Mouse (Mus musculus) CH12.LX (cell line): Measurements from ENCODE around the gene Malrd1. TPM values are rescaled to one million over a fixed set of nuclear protein-coding genes. Genes with fewer than 3 reads are reported as not detected.
"Not testable (repeated sequence)": the region's sequence is repeated elsewhere in the genome, so short reads cannot be mapped to it uniquely, and the experiment has no call there.

Experiments used
- DNase-seq: peaks from one replicate; pipeline ENCODE4 v3.0.0-alpha.2; 2013; ENCODE audit errors: extremely low read depth
- H3K27ac ChIP-seq: 2 replicates; pipeline ENCODE4 v1.5.1; 2012; ENCODE audit warnings: low read depth, mild to moderate bottlenecking, control low read depth, moderate library complexity; ENCODE audit not compliant: insufficient read depth
- H3K27me3 ChIP-seq: replicated peaks from 2 replicates; pipeline ENCODE3; 2012; ENCODE audit warnings: inconsistent platforms
- H3K36me3 ChIP-seq, 2 experiments: replicated peaks in 1 of 2; 2 replicates each; pipeline versions ENCODE3 to v1.6.1; 2012; ENCODE audit warnings: inconsistent platforms in 1 of 2, low read length in 1 of 2, mild to moderate bottlenecking in 1 of 2, mixed read lengths in 1 of 2, moderate library complexity in 1 of 2; ENCODE audit not compliant: control insufficient read depth in 1 of 2, insufficient read depth in 1 of 2
- H3K4me1 ChIP-seq, 2 experiments: 2 replicates each; pipeline ENCODE4 v1.6.1; 2012; ENCODE audit warnings: inconsistent platforms in 1 of 2, moderate library complexity in 1 of 2; ENCODE audit not compliant: insufficient read depth in 2 of 2, control insufficient read depth in 1 of 2
- H3K4me2 ChIP-seq: 2 replicates; pipeline ENCODE4 v1.6.1; 2012; ENCODE audit warnings: low read depth, mild to moderate bottlenecking, control low read depth; ENCODE audit not compliant: poor library complexity, insufficient read depth, severe bottlenecking
- H3K4me3 ChIP-seq, 3 experiments: fragments of 150-350 bp in 1 of 3; sonication (generic) in 1 of 3; replicated peaks in 1 of 3; 2 replicates each; pipeline versions ENCODE3 to v1.5.1; 2011 to 2012; ENCODE audit warnings: low read depth in 2 of 3, low read length in 2 of 3, mild to moderate bottlenecking in 2 of 3, moderate library complexity in 2 of 3, control low read depth in 1 of 3, improper control_type of control experiment in 1 of 3, inconsistent platforms in 1 of 3, mixed read lengths in 1 of 3; ENCODE audit not compliant: poor library complexity in 1 of 3
- H3K79me2 ChIP-seq: replicated peaks from 2 replicates; pipeline ENCODE4 v1.6.1; 2012; ENCODE audit warnings: mild to moderate bottlenecking, moderate library complexity; ENCODE audit not compliant: control insufficient read depth, poor library complexity, insufficient read depth, severe bottlenecking; ENCODE audit errors: extremely low read depth
- H3K9ac ChIP-seq: 2 replicates; pipeline ENCODE4 v1.6.1; 2012; ENCODE audit warnings: low read depth, mild to moderate bottlenecking, control low read depth, moderate library complexity; ENCODE audit not compliant: insufficient read depth
- H3K9me3 ChIP-seq: replicated peaks from 2 replicates; pipeline ENCODE3; 2012; ENCODE audit warnings: low read length, inconsistent platforms, mixed read lengths
- CHD2 ChIP-seq: IDR thresholded peaks from 2 replicates; pipeline ENCODE4 v1.6.1; 2011; ENCODE audit warnings: low read length, improper control_type of control experiment
- E2F4 ChIP-seq: IDR thresholded peaks from 2 replicates; pipeline ENCODE4 v1.6.1; 2011; ENCODE audit warnings: low read depth, low read length, improper control_type of control experiment; ENCODE audit not compliant: insufficient replicate concordance
- ETS1 ChIP-seq: conservative IDR thresholded peaks from 2 replicates; pipeline ENCODE4 v1.6.1; 2012; ENCODE audit warnings: low read depth, mild to moderate bottlenecking, inconsistent platforms, low read length, improper control_type of control experiment, moderate library complexity
- HCFC1 ChIP-seq: IDR thresholded peaks from 2 replicates; pipeline ENCODE4 v1.6.1; 2012; ENCODE audit warnings: low read depth, mild to moderate bottlenecking, inconsistent platforms, low read length, improper control_type of control experiment
- JUN ChIP-seq: IDR thresholded peaks from 2 replicates; pipeline ENCODE4 v1.6.1; 2011; ENCODE audit warnings: low read depth, mild to moderate bottlenecking, low read length, improper control_type of control experiment, moderate library complexity; ENCODE audit not compliant: insufficient read depth
- JUND ChIP-seq: conservative IDR thresholded peaks from 2 replicates; pipeline ENCODE4 v1.6.1; 2011; ENCODE audit warnings: low read depth, low read length, improper control_type of control experiment
- KAT2A ChIP-seq: IDR thresholded peaks from 2 replicates; pipeline ENCODE4 v1.6.1; 2012; ENCODE audit warnings: low read length, improper control_type of control experiment, inconsistent platforms; ENCODE audit not compliant: insufficient replicate concordance
- MYC ChIP-seq: IDR thresholded peaks from 2 replicates; pipeline ENCODE4 v1.6.1; 2011; ENCODE audit warnings: low read depth, mild to moderate bottlenecking, improper control_type of control experiment, low read length
- NELFE ChIP-seq: IDR thresholded peaks from 2 replicates; pipeline ENCODE4 v1.6.1; 2011; ENCODE audit warnings: low read depth, low read length, improper control_type of control experiment
- PAX5 ChIP-seq: IDR thresholded peaks from 2 replicates; pipeline ENCODE4 v1.6.1; 2012; ENCODE audit warnings: low read length, inconsistent platforms, mixed read lengths
- RAD21 ChIP-seq: IDR thresholded peaks from 2 replicates; pipeline ENCODE4 v1.6.1; 2011; ENCODE audit warnings: low read depth, mild to moderate bottlenecking, low read length, improper control_type of control experiment, moderate library complexity
- RCOR1 ChIP-seq: conservative IDR thresholded peaks from 2 replicates; pipeline ENCODE4 v1.6.1; 2012; ENCODE audit warnings: low read depth, mild to moderate bottlenecking, inconsistent platforms, low read length, improper control_type of control experiment
- SIN3A ChIP-seq: IDR thresholded peaks from 2 replicates; pipeline ENCODE4 v1.6.1; 2012; ENCODE audit warnings: low read length, improper control_type of control experiment, inconsistent platforms
- USF2 ChIP-seq: conservative IDR thresholded peaks from 2 replicates; pipeline ENCODE4 v1.6.1; 2011; ENCODE audit warnings: low read depth, low read length, improper control_type of control experiment
- ZC3H11A ChIP-seq: IDR thresholded peaks from 2 replicates; pipeline ENCODE4 v1.6.1; 2012; ENCODE audit warnings: low read depth, mild to moderate bottlenecking, inconsistent platforms, low read length, improper control_type of control experiment
- ZKSCAN1 ChIP-seq: IDR thresholded peaks from 2 replicates; pipeline ENCODE4 v1.6.1; 2012; ENCODE audit warnings: low read depth, inconsistent platforms, low read length, improper control_type of control experiment, borderline replicate concordance
- ZMIZ1 ChIP-seq: IDR thresholded peaks from 2 replicates; pipeline ENCODE4 v1.6.1; 2012; ENCODE audit warnings: low read depth, mild to moderate bottlenecking, inconsistent platforms, low read length, improper control_type of control experiment
- dilution Hi-C: fragments of 300-500 bp; cut with MboI; formaldehyde crosslinking; loops from 2 replicates; pipeline ENCODE4 v1.14.3; 2020; ENCODE audit warnings: low sequenced_read_pairs; ENCODE audit not compliant: extremely low pct_unique_long_range_greater_than_20kb, extremely low pct_ligation_motif_present
- in situ Hi-C: fragments of 300-500 bp; cut with MboI; formaldehyde crosslinking; loops from 3 replicates; pipeline ENCODE4 v1.14.3; 2019; ENCODE audit warnings: low sequenced_read_pairs, low pct_ligation_motif_present, low pct_unique_long_range_greater_than_20kb, mixed read lengths
- polyA plus RNA-seq: library from polyadenylated mRNA; unstranded; fragments of >175 nt; gene quantifications from 2 replicates; pipeline ENCODE4 v1.2.1, GENCODE M21; 2012; ENCODE audit warnings: low read depth; ENCODE audit not compliant: insufficient read length
- total RNA-seq, 2 experiments: library from RNA; depleted of rRNA; stranded (reverse); fragments of 300-350 nt in 1 of 2; fragments of >200 nt in 1 of 2; gene quantifications; 2 replicates each; pipeline ENCODE4 v1.2.3; 2012 to 2014

Malrd1 gene
- total and polyA plus RNA-seq, 3 experiments = not detected

GRCm38 (mm10) chr2:16017719-16018118 is 491.4 kb downstream of the Malrd1 start:
- H3K36me3 ChIP-seq, in situ Hi-C loops, H3K4me3 ChIP-seq, H3K9me3 ChIP-seq, H3K79me2 ChIP-seq, DNase-seq, dilution Hi-C loops, H3K27ac ChIP-seq, H3K27me3 ChIP-seq, H3K9ac ChIP-seq, H3K4me2 ChIP-seq, H3K4me1 ChIP-seq: not testable (repeated sequence)

GRCm38 (mm10) chr2:16029752-16030151 is 503.5 kb downstream of the Malrd1 start:
- H3K27ac ChIP-seq = no peak overlapping the region
- H3K79me2 ChIP-seq = no peaks in the 10 kb centered on the region
- H3K4me2 ChIP-seq = no peak overlapping the region
- no peak for DNase-seq
- H3K9ac ChIP-seq = no peak overlapping the region
- H3K36me3 ChIP-seq = no peaks in the 10 kb centered on the region
- H3K27me3 ChIP-seq = no peaks in the 10 kb centered on the region
- TF ChIP-seq ZKSCAN1 (no peak), HCFC1 (no peak), CHD2 (no peak), ZC3H11A (no peak), RAD21 (no peak), ZMIZ1 (no peak), PAX5 (no peak), KAT2A (no peak), ETS1 (no peak), MYC (no peak)
- no peak overlapping the region for H3K4me3 ChIP-seq
- no peaks in the 10 kb centered on the region for H3K4me1 ChIP-seq
- no peaks in the 10 kb centered on the region for H3K9me3 ChIP-seq
- in situ Hi-C loops = no loop called here
- dilution Hi-C loops = no loop called here

- H3K4me1 ChIP-seq = no peaks in the 10 kb centered on the region
- H3K9me3 ChIP-seq = no peaks in the 10 kb centered on the region
- DNase-seq = no peak
- no peaks in the 10 kb centered on the region for H3K27me3 ChIP-seq
- H3K36me3 ChIP-seq = no peaks in the 10 kb centered on the region
- dilution Hi-C loops (no loop called here), in situ Hi-C loops (no loop called here)
- no peak overlapping the region for H3K27ac ChIP-seq
- no peak overlapping the region for H3K4me3 ChIP-seq
- H3K79me2 ChIP-seq = no peaks in the 10 kb centered on the region
- TF ChIP-seq SIN3A (no peak), RCOR1 (no peak), USF2 (no peak), JUND (no peak), NELFE (no peak), HCFC1 (no peak), ETS1 (no peak), ZMIZ1 (no peak), E2F4 (no peak), JUN (no peak), ZKSCAN1 (no peak)
- no peak overlapping the region for H3K9ac ChIP-seq
- H3K4me2 ChIP-seq = no peak overlapping the region
These were observed 505.3 kb downstream of the Malrd1 start for GRCm38 (mm10) chr2:16031559-16031958.
